Mouse (Mus musculus) liver, embryonic 15.5 days (tissue): ENCODE measurements around the gene Nfil3. TPM values are rescaled to one million over a fixed set of nuclear protein-coding genes. Genes with fewer than 3 reads are reported as not detected.
A peak's percentile ranks its signal among the peaks of the same experiment; 100 is the strongest.

ENCODE experiments used
- ATAC-seq: fragments of 200-750 bp; cut with Nextera tagmentation; 2 replicates; pipeline ENCODE4 v1.8.0; 2017; ENCODE audit warnings: moderate number of reproducible peaks, mild to moderate bottlenecking, moderate library complexity; ENCODE audit not compliant: insufficient read depth
- H3K27ac ChIP-seq: fragments of 300-500 bp; sonication (generic); replicated peaks from 2 replicates; pipeline ENCODE4 v1.5.1; 2015; ENCODE audit warnings: mild to moderate bottlenecking, inconsistent platforms
- H3K27me3 ChIP-seq: fragments of 300-500 bp; sonication (generic); 2 replicates; pipeline ENCODE4 v1.6.1; 2015; ENCODE audit warnings: mild to moderate bottlenecking, inconsistent platforms
- H3K36me3 ChIP-seq: fragments of 300-500 bp; sonication (generic); replicated peaks from 2 replicates; pipeline ENCODE4 v1.6.1; 2015; ENCODE audit warnings: moderate library complexity, mild to moderate bottlenecking, inconsistent platforms
- H3K4me1 ChIP-seq: fragments of 300-500 bp; sonication (generic); replicated peaks from 2 replicates; pipeline ENCODE4 v1.6.1; 2015; ENCODE audit warnings: inconsistent platforms
- H3K4me2 ChIP-seq: fragments of 300-500 bp; sonication (generic); 2 replicates; pipeline ENCODE4 v1.6.1; 2015; ENCODE audit warnings: moderate library complexity, mild to moderate bottlenecking, inconsistent platforms
- H3K4me3 ChIP-seq: fragments of 300-500 bp; sonication (generic); replicated peaks from 2 replicates; pipeline ENCODE4 v1.5.1; 2015; ENCODE audit warnings: mild to moderate bottlenecking, inconsistent platforms
- H3K9ac ChIP-seq: fragments of 300-500 bp; sonication (generic); 2 replicates; pipeline ENCODE4 v1.6.1; 2015; ENCODE audit warnings: moderate library complexity, mild to moderate bottlenecking, inconsistent platforms
- H3K9me3 ChIP-seq: fragments of 300-500 bp; sonication (generic); replicated peaks from 2 replicates; pipeline ENCODE4 v1.6.1; 2016; ENCODE audit warnings: inconsistent platforms
- WGBS: fragments of 180-500 bp; shearing (Covaris S2); methylation state at CpG from one replicate; pipeline ENCODE4 v1.1.7; 2015; ENCODE audit warnings: mixed read lengths; ENCODE audit not compliant: insufficient replicate concordance; 5-methylcytosine and 5-hydroxymethylcytosine counted together
- polyA plus RNA-seq: library from polyadenylated mRNA; unstranded; fragments of >200 nt; fragmentation: Nextera tagmentation; extraction: Ambion mirVana; gene quantifications from 2 replicates; pipeline ENCODE4 v1.2.1, GENCODE M21; 2015

Gene Nfil3
- polyA plus RNA-seq, 1 experiment from 2014 or later: 6.0 TPM

- no peaks in the 10 kb centered on the region for H3K36me3 ChIP-seq
- no peaks in the 10 kb centered on the region; the same call in 1 of the 2 replicates for H3K4me1 ChIP-seq
- 13% methylated on average over 2 of the region's 2 CpGs for WGBS
- no peak overlapping the region for H3K27ac ChIP-seq
- H3K4me3 ChIP-seq: no peak overlapping the region
- no peaks in the 10 kb centered on the region for H3K27me3 ChIP-seq
- no peak for ATAC-seq
- H3K9ac ChIP-seq: no peak overlapping the region
- H3K9me3 ChIP-seq: no peaks in the 10 kb centered on the region
- no peak overlapping the region for H3K4me2 ChIP-seq
These were observed 19.6 kb upstream of the Nfil3 start for GRCm38 (mm10) chr13:53000481-53000880.

GRCm38 (mm10) chr13:52998541-52998940 is 17.7 kb upstream of the Nfil3 start:
- ATAC-seq: no peak
- H3K9ac ChIP-seq: no peak overlapping the region
- no peaks in the 10 kb centered on the region for H3K9me3 ChIP-seq
- 59% methylated on average over 10 of the region's 10 CpGs for WGBS
- no peak overlapping the region for H3K4me3 ChIP-seq
- H3K36me3 ChIP-seq: no peaks in the 10 kb centered on the region
- H3K4me2 ChIP-seq: no peak overlapping the region
- peaks cover 4% of the 10 kb centered on the region; the same call in 1 of the 2 replicates for H3K4me1 ChIP-seq
- H3K27ac ChIP-seq: no peak overlapping the region
- H3K27me3 ChIP-seq: no peaks in the 10 kb centered on the region

GRCm38 (mm10) chr13:52997806-52998205 is 16.9 kb upstream of the Nfil3 start:
- ATAC-seq: no peak
- H3K4me2 ChIP-seq: no peak overlapping the region
- no peaks in the 10 kb centered on the region for H3K27me3 ChIP-seq
- no peaks in the 10 kb centered on the region for H3K9me3 ChIP-seq
- H3K36me3 ChIP-seq: no peaks in the 10 kb centered on the region
- no peak overlapping the region for H3K27ac ChIP-seq
- WGBS: 57% methylated on average over 2 of the region's 2 CpGs
- H3K9ac ChIP-seq: no peak overlapping the region
- H3K4me1 ChIP-seq: peaks cover 4% of the 10 kb centered on the region; the same call in 1 of the 2 replicates
- H3K4me3 ChIP-seq: no peak overlapping the region

- Histone ChIP-seq H3K27me3 (no peaks in the 10 kb centered on the region), H3K4me1 (peaks cover 4% of the 10 kb centered on the region; the same call in 1 of the 2 replicates), H3K4me3 (no peak overlapping the region), H3K4me2 (no peak overlapping the region), H3K36me3 (no peaks in the 10 kb centered on the region), H3K9me3 (no peaks in the 10 kb centered on the region), H3K27ac (no peak overlapping the region), H3K9ac (no peak overlapping the region)
- WGBS: 56% methylated on average over 8 of the region's 8 CpGs
- ATAC-seq: no peak
These were observed 15.3 kb upstream of the Nfil3 start for GRCm38 (mm10) chr13:52996201-52996600.

- Histone ChIP-seq H3K4me1 (peaks cover 4% of the 10 kb centered on the region; the same call in 1 of the 2 replicates), H3K9me3 (no peaks in the 10 kb centered on the region), H3K36me3 (no peaks in the 10 kb centered on the region), H3K4me2 (peak overlapping the region; percentile 23; the same call in 1 of the 2 replicates), H3K27ac (peak overlapping the region; percentile 62; the same call in 1 of the 2 replicates), H3K9ac (no peak overlapping the region), H3K4me3 (no peak overlapping the region), H3K27me3 (no peaks in the 10 kb centered on the region)
- WGBS: 58% methylated on average over 10 of the region's 10 CpGs
- peak; percentile 47 for ATAC-seq
These were observed 13.5 kb upstream of the Nfil3 start for GRCm38 (mm10) chr13:52994197-52994881.

- Histone ChIP-seq H3K36me3 (no peaks in the 10 kb centered on the region), H3K4me2 (no peak overlapping the region), H3K4me1 (peaks cover 4% of the 10 kb centered on the region; the same call in 1 of the 2 replicates), H3K9ac (no peak overlapping the region), H3K27ac (no peak overlapping the region), H3K4me3 (no peak overlapping the region), H3K9me3 (no peaks in the 10 kb centered on the region), H3K27me3 (no peaks in the 10 kb centered on the region)
- no peak for ATAC-seq
- WGBS: 58% methylated on average over 9 of the region's 9 CpGs
These were observed 9.3 kb upstream of the Nfil3 start for GRCm38 (mm10) chr13:52990139-52990538.

GRCm38 (mm10) chr13:52989005-52989404 is 8.1 kb upstream of the Nfil3 start:
- H3K4me2 ChIP-seq: no peak overlapping the region
- WGBS: 17% methylated on average over 16 of the region's 16 CpGs
- H3K9me3 ChIP-seq: no peaks in the 10 kb centered on the region
- peaks cover under 1% of the 10 kb centered on the region; the same call in 1 of the 2 replicates for H3K4me1 ChIP-seq
- H3K36me3 ChIP-seq: no peaks in the 10 kb centered on the region
- no peak overlapping the region for H3K9ac ChIP-seq
- H3K27ac ChIP-seq: no peak overlapping the region
- H3K27me3 ChIP-seq: peaks cover under 1% of the 10 kb centered on the region; the same call in 1 of the 2 replicates
- no peak for ATAC-seq
- no peak overlapping the region for H3K4me3 ChIP-seq

- H3K4me2 ChIP-seq: no peak overlapping the region
- H3K9me3 ChIP-seq: no peaks in the 10 kb centered on the region
- no peak for ATAC-seq
- H3K4me3 ChIP-seq: no peak overlapping the region
- 75% methylated on average over 1 of the region's 1 CpGs for WGBS
- H3K27me3 ChIP-seq: peaks cover 12% of the 10 kb centered on the region
- H3K36me3 ChIP-seq: no peaks in the 10 kb centered on the region
- no peaks in the 10 kb centered on the region for H3K4me1 ChIP-seq
- H3K9ac ChIP-seq: no peak overlapping the region
- H3K27ac ChIP-seq: no peak overlapping the region
These were observed 7.0 kb upstream of the Nfil3 start for GRCm38 (mm10) chr13:52987880-52988279.

- H3K27ac ChIP-seq: peak overlapping the region; percentile 31
- no peaks in the 10 kb centered on the region for H3K36me3 ChIP-seq
- no peak for ATAC-seq
- H3K9me3 ChIP-seq: no peaks in the 10 kb centered on the region
- H3K4me3 ChIP-seq: 0 out of 2 replicates have a peak overlapping the region, but pooled peaks have one; percentile 5
- 40% methylated on average over 10 of the region's 10 CpGs for WGBS
- H3K4me2 ChIP-seq: no peak overlapping the region
- peaks cover 13% of the 10 kb centered on the region for H3K4me1 ChIP-seq
- no peak overlapping the region for H3K9ac ChIP-seq
- peaks cover 27% of the 10 kb centered on the region for H3K27me3 ChIP-seq
These were observed 5.4 kb upstream of the Nfil3 start for GRCm38 (mm10) chr13:52986215-52986780.

GRCm38 (mm10) chr13:52985508-52986214 is 4.8 kb upstream of the Nfil3 start:
- 51% methylated on average over 12 of the region's 12 CpGs for WGBS
- Histone ChIP-seq H3K4me3 (no peak overlapping the region; the same call in 1 of the 2 replicates), H3K27ac (peak overlapping the region; percentile 34)

GRCm38 (mm10) chr13:52982703-52983102 is 1.8 kb upstream of the Nfil3 start:
- Histone ChIP-seq H3K4me3 (peak overlapping the region; percentile 29; the same call in 1 of the 2 replicates), H3K4me1 (peaks cover 34% of the 10 kb centered on the region), H3K4me2 (peak overlapping the region; percentile 54), H3K27me3 (peaks cover 62% of the 10 kb centered on the region), H3K36me3 (no peaks in the 10 kb centered on the region), H3K27ac (no peak overlapping the region), H3K9me3 (no peaks in the 10 kb centered on the region), H3K9ac (no peak overlapping the region)
- ATAC-seq: no peak
- WGBS: under 1% methylated on average over 12 of the region's 12 CpGs

More at GRCm38 (mm10) chr13:52985508-52986214, 4.8 kb upstream of the Nfil3 start:
- Histone ChIP-seq H3K4me1 (peaks cover 13% of the 10 kb centered on the region), H3K36me3 (no peaks in the 10 kb centered on the region), H3K9me3 (no peaks in the 10 kb centered on the region), H3K4me2 (no peak overlapping the region), H3K27me3 (peaks cover 34% of the 10 kb centered on the region), H3K9ac (no peak overlapping the region)
- no peak for ATAC-seq
